Mouse (Mus musculus) midbrain, embryonic 11.5 days (tissue): ENCODE results near the gene Cep152. TPM values are rescaled to one million over a fixed set of nuclear protein-coding genes. Genes with fewer than 3 reads are reported as not detected.

Experiments
- ATAC-seq: fragments of 200-750 bp; cut with Nextera tagmentation; 2 replicates; pipeline ENCODE4 v1.8.0; 2017; ENCODE audit warnings: moderate TSS enrichment, moderate library complexity; ENCODE audit not compliant: low FRiP score
- DNase-seq: peaks from one replicate; pipeline ENCODE4 v3.0.0; 2015; ENCODE audit warnings: low spot score; ENCODE audit errors: missing footprints
- H3K27ac ChIP-seq: fragments of 300-500 bp; sonication (generic); 2 replicates; pipeline ENCODE4 v1.5.1; 2014; ENCODE audit warnings: low read depth, low read length
- H3K27me3 ChIP-seq: fragments of 300-500 bp; sonication (generic); 2 replicates; pipeline ENCODE4 v1.6.1; 2014; ENCODE audit warnings: mild to moderate bottlenecking, low read length, moderate library complexity, mixed read lengths; ENCODE audit not compliant: control insufficient read depth, insufficient read depth
- H3K36me3 ChIP-seq: fragments of 300-500 bp; sonication (generic); 2 replicates; pipeline ENCODE4 v1.6.1; 2014; ENCODE audit warnings: mild to moderate bottlenecking, low read length, moderate library complexity, mixed read lengths; ENCODE audit not compliant: control insufficient read depth, insufficient read depth
- H3K4me1 ChIP-seq: fragments of 300-500 bp; sonication (generic); 2 replicates; pipeline ENCODE4 v1.6.1; 2014; ENCODE audit warnings: low read length; ENCODE audit not compliant: control insufficient read depth, insufficient read depth
- H3K4me2 ChIP-seq: fragments of 300-500 bp; sonication (generic); 2 replicates; pipeline ENCODE4 v1.6.1; 2014; ENCODE audit warnings: mild to moderate bottlenecking, moderate library complexity
- H3K4me3 ChIP-seq: fragments of 300-500 bp; sonication (generic); 2 replicates; pipeline ENCODE4 v1.5.1; 2014; ENCODE audit warnings: low read depth, low read length
- H3K9ac ChIP-seq: fragments of 300-500 bp; sonication (generic); 2 replicates; pipeline ENCODE4 v1.6.1; 2014; ENCODE audit warnings: low read length
- H3K9me3 ChIP-seq: fragments of 300-500 bp; sonication (generic); 2 replicates; pipeline ENCODE4 v1.6.1; 2016; ENCODE audit warnings: low read length; ENCODE audit not compliant: control insufficient read depth
- WGBS: fragments of 180-500 bp; shearing (Covaris S2); extraction: QIAGEN DNeasy Blood & Tissue Kit; methylation state at CpG from one replicate; pipeline ENCODE4 v1.1.7; 2014; 5-methylcytosine and 5-hydroxymethylcytosine counted together
- polyA plus RNA-seq: library from polyadenylated mRNA; unstranded; fragments of >200 nt; fragmentation: Nextera tagmentation; extraction: Ambion mirVana; gene quantifications from 2 replicates; pipeline ENCODE4 v1.2.1, GENCODE M21; 2014

The Cep152 gene
- polyA plus RNA-seq, 1 experiment from 2014 or later = 8.2 TPM

DNA sequence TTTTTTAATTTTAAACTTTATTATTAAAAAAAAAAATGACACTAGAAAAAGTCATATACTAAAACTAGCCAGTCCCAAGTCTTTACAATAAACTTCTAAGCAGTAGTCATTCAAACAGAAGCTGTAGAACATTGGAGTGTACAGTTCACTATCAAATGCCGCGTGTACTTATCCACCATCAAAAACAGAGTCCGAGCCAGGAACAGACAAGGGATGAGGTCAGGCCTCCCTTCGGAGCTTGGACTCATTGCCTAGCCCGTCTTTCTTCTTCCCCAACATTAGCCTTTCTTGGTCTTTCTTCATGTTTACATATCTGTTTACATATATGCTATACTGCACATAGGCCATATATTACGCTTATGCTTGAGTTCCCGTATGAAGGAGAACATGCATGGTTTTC is 9.5 kb downstream of the Cep152 start:
- Histone ChIP-seq H3K9ac (no peak overlapping the region), H3K9me3 (no peaks in the 10 kb centered on the region), H3K4me1 (no peaks in the 10 kb centered on the region), H3K27ac (no peak overlapping the region), H3K4me2 (no peak overlapping the region), H3K36me3 (peaks cover 19% of the 10 kb centered on the region; the same call in 1 of the 2 replicates), H3K27me3 (no peaks in the 10 kb centered on the region), H3K4me3 (no peak overlapping the region)
- DNase-seq (no peak), ATAC-seq (no peak)
- WGBS = 94% methylated on average over 7 of the region's 7 CpGs

DNA sequence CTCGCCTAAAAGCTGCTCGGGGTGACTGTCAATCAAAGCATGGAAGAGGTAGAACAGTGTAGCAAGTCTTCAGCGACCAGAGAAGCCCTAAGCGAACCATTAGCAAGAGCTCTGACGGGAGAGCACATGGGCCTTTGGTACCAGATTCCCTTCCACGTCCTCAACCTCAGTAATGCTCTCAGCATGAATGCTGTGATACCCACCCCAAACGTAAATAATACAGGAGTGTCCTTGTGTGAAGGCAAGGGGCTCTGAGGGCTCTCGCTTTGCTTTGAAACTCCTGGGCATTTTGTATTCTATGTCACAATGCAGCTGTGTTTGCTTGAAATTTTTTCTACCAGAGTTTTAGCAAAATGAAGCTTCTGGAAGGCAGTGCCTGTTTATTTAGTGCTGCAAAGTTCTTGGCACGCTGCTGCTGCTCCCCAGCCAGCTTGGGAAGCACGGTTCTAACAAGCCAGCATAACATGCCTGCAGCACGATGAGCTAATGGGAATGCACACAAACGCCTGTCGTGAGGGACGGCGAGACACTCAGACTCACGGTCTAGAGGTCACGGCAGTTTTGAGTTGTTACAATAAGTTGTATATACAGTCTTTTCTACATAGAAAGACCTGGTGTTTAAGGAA is 18.6 kb downstream of the Cep152 start:
- WGBS = 89% methylated on average over 17 of the region's 17 CpGs
- Histone ChIP-seq H3K4me2 (no peak overlapping the region), H3K36me3 (peaks cover 12% of the 10 kb centered on the region; the same call in 1 of the 2 replicates), H3K4me1 (no peaks in the 10 kb centered on the region), H3K9me3 (no peaks in the 10 kb centered on the region), H3K4me3 (no peak overlapping the region), H3K27ac (no peak overlapping the region), H3K9ac (no peak overlapping the region), H3K27me3 (no peaks in the 10 kb centered on the region)
- no peak for DNase-seq
- no peak for ATAC-seq

DNA sequence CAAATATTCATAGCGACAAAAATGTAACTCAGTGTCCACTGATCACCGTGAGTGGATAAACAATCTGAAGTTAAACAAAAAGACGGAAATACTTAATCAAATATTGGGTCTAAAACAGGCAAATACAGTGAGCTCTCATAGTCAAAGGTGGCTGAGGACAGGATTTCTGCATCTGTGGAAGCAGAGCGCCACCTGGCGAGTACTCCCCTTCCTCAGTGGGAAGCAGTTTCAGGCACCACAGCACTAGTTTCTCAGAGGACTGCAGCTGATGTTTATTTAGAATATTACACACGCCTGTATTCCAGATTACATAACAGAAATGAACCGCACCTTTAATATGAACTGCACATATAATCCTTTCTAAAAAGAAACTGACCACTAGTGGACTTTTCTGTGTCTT is 20.3 kb downstream of the Cep152 start:
- ATAC-seq (no peak), DNase-seq (peak; percentile 89)
- H3K4me3 ChIP-seq = no peak overlapping the region
- no peak overlapping the region for H3K27ac ChIP-seq
- H3K9ac ChIP-seq = no peak overlapping the region
- 83% methylated on average over 7 of the region's 7 CpGs for WGBS
- peaks cover 14% of the 10 kb centered on the region for H3K36me3 ChIP-seq
- no peaks in the 10 kb centered on the region for H3K4me1 ChIP-seq
- no peaks in the 10 kb centered on the region for H3K9me3 ChIP-seq
- H3K4me2 ChIP-seq = no peak overlapping the region
- no peaks in the 10 kb centered on the region for H3K27me3 ChIP-seq

DNA sequence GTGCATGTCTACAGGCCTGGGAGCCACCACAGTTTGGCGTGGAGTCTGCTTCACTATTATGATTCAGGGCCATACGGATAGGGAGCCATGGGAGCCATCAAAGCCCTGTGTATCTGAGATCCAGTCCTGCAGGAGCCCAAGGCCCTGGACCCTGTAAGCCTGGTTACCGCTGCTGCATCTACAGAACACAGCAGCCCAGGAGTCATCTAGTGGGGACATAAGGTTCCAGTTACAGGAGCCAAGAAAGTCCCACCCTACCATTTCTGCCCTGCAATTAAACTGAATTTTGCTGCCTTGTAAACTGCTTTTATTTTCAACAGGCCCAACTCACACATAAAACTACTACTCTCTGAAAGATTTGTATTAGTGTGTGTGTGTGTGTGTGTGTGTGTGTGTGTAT is 21.9 kb downstream of the Cep152 start:
- Histone ChIP-seq H3K27ac (no peak overlapping the region), H3K9me3 (no peaks in the 10 kb centered on the region), H3K4me1 (no peaks in the 10 kb centered on the region), H3K9ac (no peak overlapping the region), H3K36me3 (peaks cover 12% of the 10 kb centered on the region), H3K4me2 (no peak overlapping the region), H3K27me3 (no peaks in the 10 kb centered on the region), H3K4me3 (no peak overlapping the region)
- DNase-seq = no peak
- ATAC-seq = no peak
- 93% methylated on average over 3 of the region's 3 CpGs for WGBS

DNA sequence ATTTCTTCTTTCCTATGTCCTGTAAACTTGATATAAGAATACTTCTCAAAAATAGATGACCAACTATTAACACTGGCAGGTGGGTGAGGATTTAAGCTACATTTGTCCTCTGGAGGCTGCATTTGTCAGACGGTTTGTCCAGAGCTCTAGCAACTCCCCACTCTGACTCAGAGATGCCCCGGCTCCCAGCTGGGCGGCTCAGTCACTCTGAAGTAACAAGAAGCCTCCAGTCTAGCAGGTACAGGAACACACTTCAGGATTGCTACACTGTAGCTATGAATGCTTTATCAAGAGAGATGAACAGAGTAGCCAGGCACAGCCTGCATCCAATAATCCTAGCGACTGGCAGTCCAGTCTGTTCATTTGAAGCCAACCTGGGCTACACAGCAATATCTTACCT is 26.0 kb downstream of the Cep152 start:
- ATAC-seq = no peak
- H3K36me3 ChIP-seq = peaks cover 10% of the 10 kb centered on the region
- 86% methylated on average over 4 of the region's 4 CpGs for WGBS

DNA sequence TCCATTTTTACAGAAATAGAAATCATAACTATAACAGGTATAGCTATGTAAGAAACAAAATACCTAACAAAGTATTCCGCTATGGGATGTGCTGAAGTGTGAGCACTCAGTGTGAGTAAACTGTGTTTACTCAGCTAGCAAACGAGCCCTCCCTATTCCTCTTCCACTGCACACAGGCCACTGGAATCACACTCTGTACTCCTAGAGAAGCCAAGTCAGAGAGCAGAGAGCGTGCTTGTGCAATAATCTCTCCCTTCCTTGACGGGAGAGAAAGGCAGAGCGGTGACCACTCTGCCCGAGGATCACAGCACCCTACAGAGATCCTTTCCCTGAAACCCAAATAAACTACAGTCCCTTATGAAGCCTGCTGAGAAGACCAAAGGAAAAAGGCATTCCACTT is 26.7 kb downstream of the Cep152 start:
- H3K9ac ChIP-seq = no peak overlapping the region
- no peaks in the 10 kb centered on the region for H3K9me3 ChIP-seq
- ATAC-seq (no peak), DNase-seq (no peak)
- no peaks in the 10 kb centered on the region for H3K27me3 ChIP-seq
- H3K4me2 ChIP-seq = no peak overlapping the region
- no peaks in the 10 kb centered on the region for H3K4me1 ChIP-seq
- no peak overlapping the region for H3K27ac ChIP-seq
- whole genome bisulfite sequencing = 77% methylated on average over 6 of the region's 6 CpGs
- H3K4me3 ChIP-seq = no peak overlapping the region
- peaks cover 13% of the 10 kb centered on the region for H3K36me3 ChIP-seq

More for the DNA sequence above, 26.0 kb downstream of the Cep152 start:
- Histone ChIP-seq H3K4me1 (no peaks in the 10 kb centered on the region), H3K4me2 (no peak overlapping the region), H3K9me3 (no peaks in the 10 kb centered on the region), H3K9ac (no peak overlapping the region), H3K27ac (no peak overlapping the region), H3K27me3 (no peaks in the 10 kb centered on the region), H3K4me3 (no peak overlapping the region)
- DNase-seq = no peak

GRCm38 (mm10) chr2:125594786-125595185 is 30.1 kb downstream of the Cep152 start:
- H3K9me3 ChIP-seq = no peaks in the 10 kb centered on the region
- H3K4me2 ChIP-seq = no peak overlapping the region
- no peaks in the 10 kb centered on the region for H3K4me1 ChIP-seq
- H3K27ac ChIP-seq = no peak overlapping the region
- no peaks in the 10 kb centered on the region for H3K27me3 ChIP-seq
- no peak overlapping the region for H3K9ac ChIP-seq
- no peak overlapping the region for H3K4me3 ChIP-seq
- peaks cover 8% of the 10 kb centered on the region; the same call in 1 of the 2 replicates for H3K36me3 ChIP-seq
- DNase-seq (peak; percentile 85), ATAC-seq (no peak)
- WGBS = 79% methylated on average over 12 of the region's 12 CpGs

DNA sequence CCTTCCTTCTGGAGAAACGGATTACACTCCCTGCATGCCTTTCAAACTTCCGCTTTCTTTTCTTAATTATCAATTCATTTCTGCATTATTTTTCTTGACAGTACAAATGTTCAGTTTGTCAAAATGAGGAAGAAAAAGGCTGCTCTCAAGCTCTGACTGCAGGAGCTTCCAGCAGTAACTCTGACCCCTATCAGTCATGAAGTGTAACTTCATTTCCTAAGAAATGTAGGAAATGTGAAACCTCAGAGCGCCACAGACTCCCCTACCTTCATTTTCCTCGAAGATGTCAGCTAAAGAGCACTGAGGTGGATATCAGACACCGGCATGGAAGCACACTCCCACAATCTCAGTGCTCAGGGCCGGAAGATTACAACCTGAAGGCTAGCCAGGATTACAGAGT is 30.8 kb downstream of the Cep152 start:
- ATAC-seq (no peak), DNase-seq (no peak)
- Histone ChIP-seq H3K9me3 (no peaks in the 10 kb centered on the region), H3K9ac (no peak overlapping the region), H3K27me3 (no peaks in the 10 kb centered on the region), H3K27ac (no peak overlapping the region), H3K4me2 (no peak overlapping the region), H3K36me3 (peaks cover 8% of the 10 kb centered on the region; the same call in 1 of the 2 replicates), H3K4me1 (no peaks in the 10 kb centered on the region), H3K4me3 (no peak overlapping the region)
- 91% methylated on average over 6 of the region's 6 CpGs for WGBS

GRCm38 (mm10) chr2:125591895-125592294 is 33.0 kb downstream of the Cep152 start:
- no peak overlapping the region for H3K4me2 ChIP-seq
- 98% methylated on average over 4 of the region's 4 CpGs for WGBS
- no peak overlapping the region for H3K4me3 ChIP-seq
- H3K36me3 ChIP-seq = peaks cover 17% of the 10 kb centered on the region; the same call in 1 of the 2 replicates
- H3K27me3 ChIP-seq = no peaks in the 10 kb centered on the region
- no peak overlapping the region for H3K27ac ChIP-seq
- no peak for ATAC-seq
- no peaks in the 10 kb centered on the region for H3K9me3 ChIP-seq
- H3K4me1 ChIP-seq = no peaks in the 10 kb centered on the region
- no peak for DNase-seq
- H3K9ac ChIP-seq = no peak overlapping the region
